Mouse (Mus musculus) skeletal muscle tissue, adult 2 months (tissue): ENCODE results near the gene Tifa.

Experiments
- DNase-seq: peaks from one replicate; pipeline ENCODE4 v3.0.0-alpha.2; 2012; ENCODE audit warnings: low read depth, low spot score

The Tifa gene

GRCm38 (mm10) chr3:127862479-127862878 is 72.9 kb downstream of the Tifa start:
- DNase-seq: no peak

GRCm38 (mm10) chr3:127863571-127863970 is 74.0 kb downstream of the Tifa start:
- no peak for DNase-seq

GRCm38 (mm10) chr3:127864242-127864641 is 74.6 kb downstream of the Tifa start:
- DNase-seq: no peak

GRCm38 (mm10) chr3:127868046-127868758 is 78.6 kb downstream of the Tifa start:
- no peak for DNase-seq

GRCm38 (mm10) chr3:127868880-127869279 is 79.3 kb downstream of the Tifa start:
- no peak for DNase-seq

- no peak for DNase-seq
Measured at GRCm38 (mm10) chr3:127871575-127871974, 82.0 kb downstream of the Tifa start.

GRCm38 (mm10) chr3:127874254-127874883 is 84.8 kb downstream of the Tifa start:
- DNase-seq: no peak

- no peak for DNase-seq
Measured at GRCm38 (mm10) chr3:127875059-127875458, 85.5 kb downstream of the Tifa start.

GRCm38 (mm10) chr3:127875509-127875908 is 85.9 kb downstream of the Tifa start:
- no peak for DNase-seq

GRCm38 (mm10) chr3:127879968-127880367 is 90.4 kb downstream of the Tifa start:
- no peak for DNase-seq

- DNase-seq: no peak
Measured at GRCm38 (mm10) chr3:127881684-127882083, 92.1 kb downstream of the Tifa start.
